Mouse (Mus musculus): ENCODE results near the gene Nt5c2.

The Nt5c2 gene

GRCm38 (mm10) chr19:46846459-46846858, 168.5 kb downstream of the Nt5c2 start:
- no peak for DNase-seq (ENCODE audit: low spot score)

GRCm38 (mm10) chr19:46846056-46846455, 168.9 kb downstream of the Nt5c2 start:
- DNase-seq (ENCODE audit: low spot score) = no peak

- DNase-seq (ENCODE audit: low spot score) = no peak
Measured at GRCm38 (mm10) chr19:46843030-46843429, 171.9 kb downstream of the Nt5c2 start.

GRCm38 (mm10) chr19:46841016-46841415, 173.9 kb downstream of the Nt5c2 start:
- no peak for DNase-seq (ENCODE audit: low spot score)

GRCm38 (mm10) chr19:46837290-46838079, 177.5 kb downstream of the Nt5c2 start:
- DNase-seq (ENCODE audit: low spot score) = no peak

- no peak for DNase-seq (ENCODE audit: low spot score)
Measured at GRCm38 (mm10) chr19:46836085-46836484, 178.9 kb downstream of the Nt5c2 start.

GRCm38 (mm10) chr19:46835339-46835738, 179.6 kb downstream of the Nt5c2 start:
- DNase-seq (ENCODE audit: low spot score) = no peak

GRCm38 (mm10) chr19:46834301-46834700, 180.7 kb downstream of the Nt5c2 start:
- no peak for DNase-seq (ENCODE audit: low spot score)
